Mouse (Mus musculus): ENCODE data around the gene Rcor1. TPM values are rescaled to one million over a fixed set of nuclear protein-coding genes. Genes with fewer than 3 reads are reported as not detected.

Gene Rcor1
- 28.1 TPM for polyA plus RNA-seq (2014; fragmentation: Illumina TruSeq; extraction: RNeasy Lipid Tissue Mini Kit (QIAGEN cat#74804); ENCODE audit: low replicate concordance)

DNA sequence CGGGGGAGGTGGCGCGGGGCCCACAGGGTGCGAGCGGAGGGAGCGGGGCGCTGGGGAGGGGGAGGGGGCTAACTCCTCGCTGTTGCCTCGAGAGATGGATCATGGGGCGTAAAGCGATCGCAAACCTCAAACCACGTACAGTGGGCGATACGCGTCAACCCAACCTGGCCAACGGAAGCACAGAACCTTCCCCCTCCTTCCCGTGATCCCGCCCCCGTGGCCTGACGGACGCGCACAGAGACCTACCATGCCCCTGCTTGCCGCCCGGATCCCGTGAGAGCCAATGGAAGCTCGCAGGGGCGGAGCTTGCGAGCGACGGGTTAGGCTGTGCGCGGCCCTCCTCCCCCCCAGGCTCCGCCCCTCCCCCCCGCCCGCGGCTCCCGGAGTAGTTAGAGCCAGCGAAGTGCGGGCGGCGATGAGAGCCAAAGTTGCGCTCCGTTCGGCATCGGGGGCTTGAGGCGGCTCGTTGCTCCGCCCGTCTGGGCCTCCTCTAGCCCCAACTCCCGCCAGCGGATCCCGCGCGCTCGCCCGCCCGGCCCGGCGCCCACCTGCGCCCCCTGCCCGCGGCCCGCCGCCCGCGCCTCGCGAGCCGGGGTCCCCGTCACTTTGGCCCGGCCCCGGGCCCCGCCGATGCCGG, at the start of gene Rcor1:
Rcor1 (plus strand) TSS at position 376 of the 637 bp plus-strand sequence.

Other genes with a start within 250 kb of the Rcor1 start
- gene Mok, start 198.4 kb upstream of the Rcor1 start, polyA plus RNA-seq (2014; fragmentation: Illumina TruSeq; extraction: RNeasy Lipid Tissue Mini Kit (QIAGEN cat#74804); ENCODE audit: low replicate concordance), result not detected
- gene Zfp839, start 189.1 kb upstream of the Rcor1 start, polyA plus RNA-seq (2014; fragmentation: Illumina TruSeq; extraction: RNeasy Lipid Tissue Mini Kit (QIAGEN cat#74804); ENCODE audit: low replicate concordance), result 2.3 TPM
- gene Cinp, start 150.2 kb upstream of the Rcor1 start, polyA plus RNA-seq (2014; fragmentation: Illumina TruSeq; extraction: RNeasy Lipid Tissue Mini Kit (QIAGEN cat#74804); ENCODE audit: low replicate concordance), result 19.1 TPM
- 1.6 TPM for gene Tecpr2, start 150.1 kb upstream of the Rcor1 start, polyA plus RNA-seq (2014; fragmentation: Illumina TruSeq; extraction: RNeasy Lipid Tissue Mini Kit (QIAGEN cat#74804); ENCODE audit: low replicate concordance)
- gene Ankrd9, start 60.3 kb upstream of the Rcor1 start, polyA plus RNA-seq (2014; fragmentation: Illumina TruSeq; extraction: RNeasy Lipid Tissue Mini Kit (QIAGEN cat#74804); ENCODE audit: low replicate concordance), result 0.15 TPM
- gene Traf3, start 127.0 kb downstream of the Rcor1 start, polyA plus RNA-seq (2014; fragmentation: Illumina TruSeq; extraction: RNeasy Lipid Tissue Mini Kit (QIAGEN cat#74804); ENCODE audit: low replicate concordance), result 8.5 TPM
- not detected for gene 4930595D18Rik, start 145.1 kb downstream of the Rcor1 start, polyA plus RNA-seq (2014; fragmentation: Illumina TruSeq; extraction: RNeasy Lipid Tissue Mini Kit (QIAGEN cat#74804); ENCODE audit: low replicate concordance)
- gene Amn, start 231.7 kb downstream of the Rcor1 start, polyA plus RNA-seq (2014; fragmentation: Illumina TruSeq; extraction: RNeasy Lipid Tissue Mini Kit (QIAGEN cat#74804); ENCODE audit: low replicate concordance), result 0.48 TPM

Data from small intestine, adult 10 weeks (tissue).